Mouse (Mus musculus) left cerebral cortex, postnatal 4 days (tissue): ENCODE data around the gene Relt. TPM values are rescaled to one million over a fixed set of nuclear protein-coding genes. Genes with fewer than 3 reads are reported as not detected.
A peak's percentile ranks its signal among the peaks of the same experiment; 100 is the strongest.

Source experiments
- DNase-seq: peaks from one replicate; pipeline ENCODE4 v3.0.0-alpha.2; 2022
- intact Hi-C: fragments of 180-260 bp; cut with DNase I; formaldehyde crosslinking; loops from one replicate; pipeline ENCODE4 v1.15.1; 2025
- total RNA-seq, 2 experiments: library from RNA; stranded (reverse); gene quantifications; 2 replicates each; pipeline ENCODE4 v1.2.3; 2021

The Relt gene
- total RNA-seq, 2 experiments from 2014 or later = 6.3 to 7.4 TPM

- DNase-seq = no peak
- intact Hi-C loops = no loop called here
Measured at GRCm38 (mm10) chr7:100876771-100877170, 13.5 kb upstream of the Relt start.

GRCm38 (mm10) chr7:100876293-100876692 is 13.0 kb upstream of the Relt start:
- no peak for DNase-seq

GRCm38 (mm10) chr7:100875822-100876221 is 12.6 kb upstream of the Relt start:
- DNase-seq = no peak
- intact Hi-C loops = no loop called here

More at GRCm38 (mm10) chr7:100876293-100876692, 13.0 kb upstream of the Relt start:
- intact Hi-C loops = no loop called here

GRCm38 (mm10) chr7:100873197-100873596 is 10.0 kb upstream of the Relt start:
- intact Hi-C loops = no loop called here
- no peak for DNase-seq

- DNase-seq = no peak
- intact Hi-C loops = no loop called here
Measured at GRCm38 (mm10) chr7:100871892-100872291, 8.6 kb upstream of the Relt start.

GRCm38 (mm10) chr7:100871355-100871754 is 8.1 kb upstream of the Relt start:
- no peak for DNase-seq
- intact Hi-C loops = no loop called here

- no peak for DNase-seq
- intact Hi-C loops = loop anchor here (10.0 kb wide), 1 partner anchor 345 kb away; no protein-coding TSS in a partner anchor
Measured at GRCm38 (mm10) chr7:100869877-100870629, 6.8 kb upstream of the Relt start.

GRCm38 (mm10) chr7:100868551-100868950 is 5.3 kb upstream of the Relt start:
- intact Hi-C loops = loop anchor here (10.0 kb wide), 1 partner anchor 344 kb away; no protein-coding TSS in a partner anchor
- DNase-seq = no peak

GRCm38 (mm10) chr7:100867561-100867960 is 4.3 kb upstream of the Relt start:
- DNase-seq = no peak
- intact Hi-C loops = loop anchor here (10.0 kb wide), 1 partner anchor 343 kb away; no protein-coding TSS in a partner anchor

GRCm38 (mm10) chr7:100866675-100867074 is 3.4 kb upstream of the Relt start:
- peak; percentile 70 for DNase-seq
- intact Hi-C loops = loop anchor here (10.0 kb wide), 1 partner anchor 342 kb away; no protein-coding TSS in a partner anchor

- DNase-seq = no peak
- intact Hi-C loops = loop anchor here (10.0 kb wide), 1 partner anchor 338 kb away; no protein-coding TSS in a partner anchor
Measured at GRCm38 (mm10) chr7:100862353-100862752, 893 bp downstream of the Relt start.

- intact Hi-C loops = loop anchor here (10.0 kb wide), 1 partner anchor 336 kb away; no protein-coding TSS in a partner anchor
- DNase-seq = no peak
Measured at GRCm38 (mm10) chr7:100861209-100861608, 2.0 kb downstream of the Relt start.

GRCm38 (mm10) chr7:100860450-100860849 is 2.8 kb downstream of the Relt start:
- DNase-seq = no peak
- intact Hi-C loops = loop anchor here (10.0 kb wide), 1 partner anchor 336 kb away; no protein-coding TSS in a partner anchor

GRCm38 (mm10) chr7:100855795-100856573 is 7.3 kb downstream of the Relt start:
- DNase-seq = no peak
- intact Hi-C loops = no loop called here

GRCm38 (mm10) chr7:100855300-100855699 is 7.9 kb downstream of the Relt start:
- intact Hi-C loops = no loop called here
- no peak for DNase-seq

GRCm38 (mm10) chr7:100854861-100855260 is 8.4 kb downstream of the Relt start:
- DNase-seq = peak; percentile 46
- intact Hi-C loops = no loop called here

- no peak for DNase-seq
- intact Hi-C loops = no loop called here
Measured at GRCm38 (mm10) chr7:100854137-100854814, 9.0 kb downstream of the Relt start.

GRCm38 (mm10) chr7:100853396-100853795 is 9.8 kb downstream of the Relt start:
- DNase-seq = no peak
- intact Hi-C loops = no loop called here

- no peak for DNase-seq
- intact Hi-C loops = no loop called here
Measured at GRCm38 (mm10) chr7:100851481-100852356, 11.5 kb downstream of the Relt start.

- DNase-seq = no peak
- intact Hi-C loops = no loop called here
Measured at GRCm38 (mm10) chr7:100849508-100849907, 13.7 kb downstream of the Relt start.
